Mouse (Mus musculus): ENCODE results near the gene Cfap73. TPM values are rescaled to one million over a fixed set of nuclear protein-coding genes. Genes with fewer than 3 reads are reported as not detected.

The Cfap73 gene
- total RNA-seq, 2 experiments from 2014 or later: not detected

DNA sequence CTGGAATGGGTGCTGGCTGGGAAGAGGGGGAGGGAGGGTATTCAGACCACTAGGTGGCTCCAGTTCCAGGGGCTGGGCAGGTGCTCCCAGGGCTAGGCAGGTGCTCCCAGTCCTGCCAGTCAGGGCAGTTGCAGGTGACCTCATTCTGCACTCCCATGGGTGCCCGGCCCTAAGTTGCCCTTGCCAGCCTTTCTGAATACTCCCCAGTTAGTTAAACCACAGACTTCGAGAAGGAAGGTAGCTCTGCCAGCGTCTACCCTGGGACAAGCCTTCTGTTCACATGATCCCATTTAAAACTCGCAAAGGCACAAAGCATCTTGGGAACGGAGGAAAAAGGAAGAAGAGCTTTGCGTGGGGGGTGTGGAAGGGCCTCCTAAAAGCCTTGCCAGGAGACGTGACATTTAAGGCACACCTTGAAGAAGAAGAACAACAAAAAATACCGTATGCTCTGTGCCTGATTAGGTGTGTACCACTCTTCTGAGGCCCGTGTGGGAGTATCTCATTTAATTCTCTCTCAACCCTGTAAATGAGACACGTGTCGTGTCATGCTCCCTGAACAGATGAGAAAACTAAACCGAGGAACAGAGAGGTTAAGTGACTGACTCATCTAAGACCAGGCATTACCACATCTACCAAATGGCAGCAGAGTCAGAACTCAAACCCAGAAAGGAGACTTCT, 13.9 kb upstream of the Cfap73 start:
- no peak for DNase-seq

DNA sequence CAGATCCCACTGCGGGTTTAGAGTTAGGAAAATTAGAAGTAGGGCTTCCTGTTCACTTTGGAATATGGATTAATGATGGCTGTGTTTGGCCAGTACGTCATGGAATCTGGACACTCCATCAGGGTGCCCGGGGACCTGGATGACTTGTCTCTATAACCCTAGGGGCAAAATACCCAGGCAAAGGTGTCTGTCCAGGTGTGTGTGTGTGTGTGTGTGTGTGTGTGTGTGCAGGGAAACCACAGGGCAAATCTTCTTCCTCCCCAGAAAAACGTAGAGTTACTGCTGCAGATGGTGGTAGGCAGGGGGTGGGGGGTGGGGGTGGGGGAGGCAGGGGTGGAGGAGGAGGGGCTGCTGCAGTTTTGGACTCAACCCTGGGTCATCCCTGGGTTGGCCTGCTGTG, 13.3 kb upstream of the Cfap73 start:
- no peak for DNase-seq

- no peak for DNase-seq
These were observed 11.8 kb upstream of the Cfap73 start for GRCm38 (mm10) chr5:120645851-120646250.

DNA sequence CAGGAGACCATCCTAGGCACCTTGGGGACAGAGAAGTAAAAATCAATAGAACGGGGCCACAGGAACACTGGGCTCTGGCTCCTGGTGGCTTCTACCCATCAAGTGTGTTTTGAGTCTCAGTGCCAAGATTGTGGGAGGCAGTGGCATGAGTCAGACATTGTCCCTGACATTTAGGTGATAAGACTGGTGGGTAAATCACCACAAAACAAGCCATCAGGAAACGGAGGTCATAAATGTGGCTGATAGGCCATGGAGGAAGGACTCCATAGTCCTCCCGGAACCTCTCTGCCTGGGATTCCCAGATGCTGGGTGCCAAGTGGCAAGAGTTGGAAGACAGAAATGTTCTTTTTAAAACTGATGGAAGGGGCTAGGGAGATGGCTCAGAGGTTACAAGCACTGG, 10.2 kb upstream of the Cfap73 start:
- no peak for DNase-seq

GRCm38 (mm10) chr5:120643365-120644085, 9.5 kb upstream of the Cfap73 start:
- DNase-seq: no peak

- DNase-seq: no peak
These were observed 6.1 kb upstream of the Cfap73 start for GRCm38 (mm10) chr5:120640094-120640493.

DNA sequence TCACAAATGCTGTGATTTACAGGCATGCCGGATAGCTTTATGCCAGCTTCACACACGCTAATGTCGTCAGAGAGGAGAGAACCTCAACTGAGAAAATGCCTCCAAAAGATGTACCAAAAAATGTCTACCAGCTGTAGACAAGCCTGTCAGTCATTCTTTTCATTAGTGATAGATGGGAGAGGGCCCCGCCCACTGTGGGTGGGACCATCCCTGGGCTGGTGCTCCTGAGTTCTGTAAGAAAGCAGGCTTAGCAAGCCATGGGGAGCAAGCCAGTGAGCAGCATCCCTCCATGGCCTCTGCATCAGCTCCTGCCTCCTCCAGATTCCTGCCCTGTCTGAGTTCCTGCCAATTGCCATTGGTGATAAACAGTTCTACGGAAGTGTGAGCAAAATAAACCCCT, 1.6 kb upstream of the Cfap73 start:
- no peak for DNase-seq

DNA sequence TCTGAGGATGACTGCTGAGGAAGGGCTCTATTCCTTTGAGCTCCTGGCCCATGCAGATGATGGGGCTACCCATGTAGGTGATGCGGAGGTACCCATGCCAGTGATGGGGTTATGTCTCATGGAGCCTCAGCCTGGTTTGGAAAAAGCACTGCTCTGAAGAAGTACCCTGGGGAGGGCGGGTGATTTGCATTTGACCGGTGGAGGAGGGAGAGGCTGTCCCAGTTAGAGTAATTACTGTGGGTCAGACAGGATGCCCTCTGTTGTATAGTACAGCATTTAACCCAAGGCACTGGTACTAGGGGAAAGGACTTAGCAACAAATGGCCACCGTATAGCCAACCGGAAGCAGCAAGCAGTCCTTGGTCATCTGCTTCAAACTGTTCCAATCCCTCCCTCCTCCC, 825 bp upstream of the Cfap73 start:
- DNase-seq: no peak

DNA sequence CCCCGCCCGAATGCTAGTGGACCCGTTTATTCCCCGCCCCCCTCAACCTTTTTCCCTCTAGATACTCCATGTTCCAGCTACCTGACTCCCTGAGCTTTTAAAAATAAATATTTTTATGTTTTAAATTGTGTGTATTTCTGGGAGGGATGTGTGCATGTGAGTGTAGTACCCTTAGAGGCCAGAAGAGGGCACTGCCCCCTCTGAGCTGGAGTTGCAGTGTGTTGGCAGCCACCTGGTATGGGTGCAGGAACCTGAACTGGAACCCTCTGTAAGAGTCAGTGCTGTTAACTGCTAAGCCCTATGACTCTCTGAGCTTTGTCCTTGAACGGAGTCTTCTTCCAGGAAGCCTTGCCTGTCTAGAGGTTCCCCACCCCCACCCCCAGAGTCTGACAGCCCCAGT, 2.1 kb downstream of the Cfap73 start:
- no peak for DNase-seq

DNA sequence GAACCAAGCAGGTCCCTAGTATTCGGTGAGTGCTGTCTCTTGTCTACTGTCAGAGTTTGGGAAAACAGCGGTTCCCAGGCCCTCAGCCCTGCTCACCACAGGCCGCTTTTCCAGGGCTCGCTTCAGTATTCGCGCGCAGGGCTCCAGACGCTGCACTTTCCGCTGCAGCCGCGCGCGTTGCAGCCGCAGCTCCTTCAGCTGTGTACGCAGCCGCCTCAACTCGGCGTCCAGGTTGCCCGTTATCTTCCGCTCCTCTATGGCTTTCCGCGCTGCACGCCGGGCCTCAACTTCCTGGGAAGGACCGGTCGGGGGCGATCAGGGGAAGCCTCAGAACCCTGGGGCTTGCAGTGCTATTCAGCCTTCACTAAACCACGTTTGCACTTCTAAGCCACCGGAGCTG, 2.9 kb downstream of the Cfap73 start:
- DNase-seq: no peak

DNA sequence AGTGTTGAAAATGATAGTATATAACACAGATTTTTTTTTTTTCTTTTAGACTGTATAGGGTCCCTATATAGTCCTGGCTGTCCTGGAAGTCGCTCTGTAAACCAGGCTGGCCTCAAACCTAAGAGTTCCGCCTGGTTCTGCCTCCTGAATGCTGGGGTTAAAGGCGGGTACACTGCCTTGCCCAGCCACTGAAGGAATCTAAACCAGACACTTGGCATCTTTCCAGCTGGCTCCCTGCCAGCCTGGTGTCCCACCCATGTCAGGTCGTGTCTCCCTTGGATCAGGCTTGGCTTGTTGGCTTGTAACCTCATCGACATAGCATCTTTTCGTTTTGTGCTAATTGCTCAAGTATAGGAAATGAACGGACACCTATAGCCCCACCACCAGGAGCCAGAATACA, 5.4 kb downstream of the Cfap73 start:
- no peak for DNase-seq

DNA sequence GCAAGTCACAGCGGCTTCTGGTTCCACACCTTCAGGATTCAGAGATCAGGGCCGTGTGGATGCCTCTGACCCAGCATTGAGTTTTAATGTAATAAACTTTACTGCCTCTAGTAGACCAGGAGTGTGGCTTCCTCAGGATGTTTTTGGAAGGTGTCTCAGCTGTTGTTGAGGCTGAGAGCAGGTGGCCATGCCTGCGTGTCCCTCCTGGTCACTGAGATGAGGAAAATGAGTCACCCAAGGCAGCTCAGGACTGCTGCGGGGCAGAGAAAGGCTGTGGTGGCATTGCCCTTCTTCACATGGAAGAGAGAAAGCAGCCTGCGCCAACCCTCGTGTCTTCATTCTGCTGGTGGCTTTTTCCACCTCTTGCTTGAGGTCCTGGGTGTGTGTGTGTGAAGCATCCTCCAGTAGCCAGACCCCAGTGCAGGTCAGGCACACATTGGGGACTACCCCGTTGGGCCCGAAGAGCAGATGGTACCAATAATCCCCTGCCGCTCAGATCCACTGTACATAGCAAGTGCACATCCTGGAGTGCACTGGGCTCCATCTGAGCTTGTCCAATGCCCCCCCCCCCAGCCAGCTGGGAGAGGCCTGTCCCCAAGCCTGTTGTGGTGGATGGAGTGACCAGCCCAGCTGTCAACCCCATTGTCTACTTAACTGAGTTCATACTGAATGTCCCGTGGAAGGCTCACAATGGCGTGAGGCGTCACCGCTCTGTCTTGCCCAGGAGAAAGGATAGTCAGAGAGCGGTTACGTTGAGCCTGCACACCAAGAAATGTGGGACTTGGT, 6.3 kb downstream of the Cfap73 start:
- no peak for DNase-seq

DNA sequence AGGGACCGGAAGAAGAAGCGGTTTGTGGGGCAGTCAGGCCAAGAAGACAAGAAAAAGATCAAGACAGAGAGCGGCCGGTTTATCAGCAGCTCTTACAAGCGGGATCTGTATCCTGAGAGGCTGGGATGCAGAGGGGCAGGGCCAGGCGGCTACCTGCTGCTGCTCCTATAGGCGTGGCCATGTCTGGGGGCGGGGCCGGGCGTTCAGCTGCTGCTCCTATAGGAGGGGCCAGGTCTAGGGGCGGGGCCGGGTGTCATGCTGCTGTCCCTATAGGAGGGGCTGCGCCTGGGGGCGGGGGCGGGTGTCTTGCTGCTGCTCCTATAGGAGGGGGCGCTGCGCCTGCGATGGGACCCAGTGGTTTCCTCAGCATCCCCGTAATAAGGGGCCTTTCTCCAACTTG, 7.6 kb downstream of the Cfap73 start:
- no peak for DNase-seq

GRCm38 (mm10) chr5:120624427-120624826, 9.6 kb downstream of the Cfap73 start:
- DNase-seq: no peak

DNA sequence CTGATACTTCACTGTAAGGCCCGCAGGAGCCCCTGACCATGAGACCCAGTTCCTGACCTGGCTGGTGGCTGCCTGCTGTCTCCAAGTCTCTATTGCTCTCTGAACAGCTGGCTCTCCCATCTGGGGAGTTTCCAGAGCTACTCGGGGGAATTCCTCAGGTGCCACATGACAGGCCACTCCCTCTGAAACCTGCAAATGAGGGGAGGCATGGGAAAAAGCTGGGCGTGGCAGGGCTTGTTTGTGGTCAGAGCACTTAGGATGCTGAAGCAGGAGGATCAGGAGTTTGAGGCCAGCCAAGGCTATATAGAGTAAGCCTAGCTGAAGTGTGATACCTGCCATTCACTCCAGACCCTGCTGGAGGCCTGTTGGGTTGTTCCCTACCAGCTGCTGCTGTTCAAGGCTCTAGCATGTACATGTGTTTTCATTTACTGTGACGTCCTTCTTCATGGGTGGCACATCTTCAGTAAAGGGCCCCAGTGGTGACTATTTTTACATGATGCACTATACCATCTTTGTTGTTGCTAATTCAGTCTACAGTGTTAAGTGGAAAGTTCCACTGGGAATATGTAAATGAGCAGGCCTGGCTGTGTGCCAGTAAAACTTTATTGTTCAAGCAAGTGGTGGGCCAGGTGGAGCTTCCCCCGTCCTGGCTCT, 11.7 kb downstream of the Cfap73 start:
- no peak for DNase-seq

DNA sequence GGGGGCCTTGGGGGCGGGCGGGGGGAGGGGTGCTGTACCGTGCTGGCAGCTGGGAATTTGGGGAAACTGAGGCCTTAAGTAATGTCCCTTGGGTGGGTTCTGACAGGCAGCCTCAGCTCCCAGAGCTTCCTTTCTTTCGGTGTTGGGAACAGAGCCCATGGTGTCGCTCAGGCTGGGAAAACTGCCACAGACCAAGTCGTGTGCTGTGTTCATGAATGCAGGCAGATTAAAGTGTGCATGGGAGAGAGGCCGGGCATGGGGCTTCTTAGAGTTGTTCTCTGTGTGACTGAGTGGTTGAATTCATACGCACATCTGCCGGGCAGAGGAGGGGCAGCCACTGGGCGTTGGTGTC, 12.2 kb downstream of the Cfap73 start:
- no peak for DNase-seq

DNA sequence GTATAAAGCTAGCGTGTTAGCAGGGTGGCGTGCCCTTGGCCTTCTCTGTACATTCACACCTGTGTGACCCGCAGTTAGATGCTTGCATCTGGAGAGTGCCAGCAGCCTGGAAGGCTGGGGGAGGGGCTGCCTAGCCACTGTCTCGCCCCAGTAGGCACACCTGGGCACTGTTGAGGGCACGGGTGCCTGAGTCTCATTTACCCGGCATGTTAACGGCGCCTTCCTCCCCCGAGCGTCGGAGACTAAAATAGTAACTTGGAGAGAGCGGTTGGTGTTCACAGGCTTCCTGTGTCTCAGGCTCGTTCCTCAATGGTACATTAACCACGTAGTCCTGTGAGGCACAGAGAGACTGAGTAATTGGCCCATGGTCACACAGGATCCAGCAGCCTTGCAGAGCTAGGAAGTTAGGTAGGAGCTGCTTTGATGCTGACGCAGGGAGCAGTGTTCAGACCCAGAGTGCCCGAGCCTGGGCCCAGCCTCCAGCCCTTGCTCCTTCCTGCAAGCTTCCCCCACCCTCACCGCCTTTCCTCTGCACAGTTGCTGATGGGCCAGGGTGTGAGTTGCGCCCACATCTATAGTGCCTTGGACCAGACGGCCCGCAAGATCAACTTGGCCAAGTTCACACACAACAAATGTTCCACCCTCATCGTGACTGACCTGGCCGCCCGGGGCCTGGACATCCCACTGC, 12.8 kb downstream of the Cfap73 start:
- DNase-seq: peak in 1 of 2 experiments; percentile 31

DNA sequence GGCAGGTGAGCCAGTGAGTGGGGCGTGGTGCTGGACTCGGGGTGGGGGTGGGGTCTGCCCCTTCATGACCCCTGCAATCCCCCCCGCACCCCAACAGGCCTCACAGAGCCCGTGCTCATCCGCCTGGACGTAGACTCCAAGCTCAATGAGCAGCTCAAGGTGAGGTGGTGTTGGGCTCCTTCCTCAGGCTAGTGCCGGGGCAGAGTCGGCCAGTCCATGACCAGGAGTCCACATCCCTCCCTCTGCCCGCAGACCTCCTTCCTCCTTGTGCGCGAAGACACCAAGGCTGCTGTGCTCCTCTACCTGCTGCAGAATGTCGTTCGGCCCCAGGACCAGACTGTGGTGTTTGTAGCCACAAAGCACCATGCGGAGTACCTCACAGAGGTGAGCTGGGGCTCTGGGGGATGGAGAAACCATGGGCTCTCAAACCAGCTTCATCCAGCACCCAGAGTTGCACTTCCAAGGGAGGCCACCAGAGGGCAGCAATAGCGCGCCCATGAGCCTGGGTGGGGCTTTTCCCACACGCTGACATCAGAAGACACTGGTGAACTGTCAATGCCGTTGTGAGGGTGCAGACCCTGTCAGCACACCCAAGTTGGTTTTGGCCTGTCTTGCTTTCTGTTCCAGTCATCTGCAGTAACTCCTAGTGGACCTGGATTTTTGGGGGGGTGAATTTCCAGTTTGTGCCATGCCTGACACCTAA, 13.5 kb downstream of the Cfap73 start:
- DNase-seq: peak; percentile 71 to 87

DNA sequence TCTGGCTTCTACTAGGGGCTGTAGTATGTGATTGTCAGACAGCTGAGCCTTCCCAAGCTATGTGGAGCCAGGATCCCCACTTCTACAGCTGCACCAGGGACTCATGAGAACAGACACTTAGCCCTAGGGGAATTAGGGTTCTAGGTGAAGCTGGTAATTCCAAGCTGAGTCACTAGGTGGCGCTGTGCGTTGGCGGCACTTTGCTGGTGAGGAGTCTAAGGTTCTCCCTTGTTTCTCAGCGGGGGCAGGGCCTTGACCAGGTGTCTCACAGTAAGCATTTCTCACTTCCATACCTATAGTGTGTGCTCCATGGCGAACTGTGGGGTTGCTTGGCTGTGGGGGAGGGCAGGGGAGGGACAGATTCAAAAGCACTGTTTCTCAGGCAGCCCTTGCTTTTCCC, 14.8 kb downstream of the Cfap73 start:
- peak in 1 of 2 experiments; percentile 73 for DNase-seq

GRCm38 (mm10) chr5:120618778-120619177, 15.3 kb downstream of the Cfap73 start:
- no peak for DNase-seq

GRCm38 (mm10) chr5:120615903-120616302, 18.1 kb downstream of the Cfap73 start:
- no peak for DNase-seq
